Mouse (Mus musculus): ENCODE measurements at regions not wholly inside any gene's neighbourhood (a gene's known extent, or its start where the extent isn't known, plus 50 kb on each side); places are given as distances from the start of the nearest gene placed in this dataset.
"Not testable (repeated sequence)": the region's sequence is repeated elsewhere in the genome, so short reads cannot be mapped to it uniquely, and the experiment has no call there.

- DNase-seq = no peak
- intact Hi-C loops (cut with DNase I) = no loop called here
Observed at GRCm38 (mm10) chr6:81808712-81809111, 114.8 kb upstream of the Gcfc2 start.

GRCm38 (mm10) chr6:81815248-81815961, 108.1 kb upstream of the Gcfc2 start:
- no peak for DNase-seq
- intact Hi-C loops (cut with DNase I) = no loop called here

GRCm38 (mm10) chr6:81815962-81816338, 107.5 kb upstream of the Gcfc2 start:
- intact Hi-C loops (cut with DNase I) = no loop called here
- peak; percentile 66 for DNase-seq

GRCm38 (mm10) chr6:81817050-81817827, 106.2 kb upstream of the Gcfc2 start:
- DNase-seq = peak; percentile 68
- intact Hi-C loops (cut with DNase I) = no loop called here

- intact Hi-C loops (cut with DNase I) = no loop called here
- no peak for DNase-seq
Observed at GRCm38 (mm10) chr6:81818573-81818972, 104.9 kb upstream of the Gcfc2 start.

- intact Hi-C loops (cut with DNase I) = no loop called here
- DNase-seq = no peak
Observed at GRCm38 (mm10) chr6:81820078-81820477, 103.4 kb upstream of the Gcfc2 start.

GRCm38 (mm10) chr6:81839474-81840153, 83.9 kb upstream of the Gcfc2 start:
- intact Hi-C loops (cut with DNase I) = loop anchor here (10.0 kb wide), 1 partner anchor 85 kb away; the partner anchor contains the start of gene Gcfc2
- DNase-seq = no peak

GRCm38 (mm10) chr6:81868207-81868606, 55.3 kb upstream of the Gcfc2 start:
- DNase-seq; intact Hi-C loops (cut with DNase I): not testable (repeated sequence)

All from left cerebral cortex, postnatal 4 days (tissue).